Mouse (Mus musculus): ENCODE measurements around the gene Fcgr3. TPM values are rescaled to one million over a fixed set of nuclear protein-coding genes. Genes with fewer than 3 reads are reported as not detected.

Fcgr3 gene
- polyA plus RNA-seq (2012; ENCODE audit: low replicate concordance), result 1.6 and 2.1 TPM in 2 replicates

GRCm38 (mm10) chr1:171064491-171065242 lies at the start of gene Fcgr3:
Gene Fcgr3 (minus strand): TSS chr1:171064935.

DNA sequence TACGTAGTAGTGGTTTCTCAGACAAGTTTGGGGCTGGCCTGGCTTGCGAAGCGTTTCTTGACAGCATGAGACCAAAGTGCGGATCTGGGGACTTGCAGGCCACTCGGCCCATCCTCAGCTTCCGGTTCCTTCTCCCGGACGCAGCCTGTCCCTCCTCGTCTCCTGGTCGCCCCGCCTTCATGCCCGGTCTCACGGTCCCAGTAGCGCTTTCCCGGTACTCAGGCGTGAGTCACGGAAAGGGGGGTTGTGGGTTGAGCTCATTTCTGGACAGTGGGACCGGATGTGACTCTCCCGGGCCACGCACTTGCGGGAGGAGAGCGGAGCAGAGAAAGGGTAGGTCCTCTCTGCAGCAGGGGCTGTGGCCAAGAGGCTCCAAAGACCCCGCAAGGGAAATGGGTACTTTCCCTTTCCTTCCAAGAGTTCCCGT lies 49.2 kb upstream of the Fcgr3 start, which contains the start of gene Cfap126:
Gene Cfap126, plus strand, starts transcription at position 46 of the 427 bp plus-strand sequence.

GRCm38 (mm10) chr1:171018737-171019136 lies 46.0 kb downstream of the Fcgr3 start, which contains the start of gene Fcgr4:
Gene Fcgr4 (plus strand): TSS chr1:171018920.

Other genes starting within 250 kb of the Fcgr3 start
- gene Atf6, start 197.2 kb downstream of the Fcgr3 start, polyA plus RNA-seq (2012; ENCODE audit: low replicate concordance), result 1.0 and 2.8 TPM in 2 replicates
- 0.23 and 1.2 TPM in 2 replicates for gene Gm26620, start 179.9 kb downstream of the Fcgr3 start, polyA plus RNA-seq (2012; ENCODE audit: low replicate concordance)
- 7.4 and 8.8 TPM in 2 replicates for gene Dusp12, start 179.4 kb downstream of the Fcgr3 start, polyA plus RNA-seq (2012; ENCODE audit: low replicate concordance)
- gene Fcrlb, start 152.0 kb downstream of the Fcgr3 start, polyA plus RNA-seq (2012; ENCODE audit: low replicate concordance), result 0.18 and 0.23 TPM in 2 replicates
- 7.3 and 18.6 TPM in 2 replicates for gene Fcrla, start 137.4 kb downstream of the Fcgr3 start, polyA plus RNA-seq (2012; ENCODE audit: low replicate concordance)
- 0.93 and 7.7 TPM in 2 replicates for gene Fcgr2b, start 88.4 kb downstream of the Fcgr3 start, polyA plus RNA-seq (2012; ENCODE audit: low replicate concordance)
- 0.89 and 1.4 TPM in 2 replicates for gene Fcgr4, start 46.0 kb downstream of the Fcgr3 start, polyA plus RNA-seq (2012; ENCODE audit: low replicate concordance)
- gene Cfap126, start 49.0 kb upstream of the Fcgr3 start, polyA plus RNA-seq (2012; ENCODE audit: low replicate concordance), result 0.93 and 2.2 TPM in 2 replicates
- gene Sdhc, start 85.7 kb upstream of the Fcgr3 start, polyA plus RNA-seq (2012; ENCODE audit: low replicate concordance), result 3.4 and 36.9 TPM in 2 replicates
- not detected in 2 replicates for gene Mpz, start 85.8 kb upstream of the Fcgr3 start, polyA plus RNA-seq (2012; ENCODE audit: low replicate concordance)
- gene Pcp4l1, start 131.3 kb upstream of the Fcgr3 start, polyA plus RNA-seq (2012; ENCODE audit: low replicate concordance), result 0.62 and 0.98 TPM in 2 replicates
- not detected in 2 replicates for gene Nr1i3, start 149.0 kb upstream of the Fcgr3 start, polyA plus RNA-seq (2012; ENCODE audit: low replicate concordance)
- gene Tomm40l, start 157.6 kb upstream of the Fcgr3 start, polyA plus RNA-seq (2012; ENCODE audit: low replicate concordance), result 26.4 and 37.3 TPM in 2 replicates
- not detected in 2 replicates for gene Apoa2, start 160.1 kb upstream of the Fcgr3 start, polyA plus RNA-seq (2012; ENCODE audit: low replicate concordance)
- 4.7 and 8.4 TPM in 2 replicates for gene Fcer1g, start 169.4 kb upstream of the Fcgr3 start, polyA plus RNA-seq (2012; ENCODE audit: low replicate concordance)
- gene Adamts4, start 185.5 kb upstream of the Fcgr3 start, polyA plus RNA-seq (2012; ENCODE audit: low replicate concordance), result 0.84 and 2.4 TPM in 2 replicates
- gene Ndufs2, start 186.5 kb upstream of the Fcgr3 start, polyA plus RNA-seq (2012; ENCODE audit: low replicate concordance), result 38.4 and 41.1 TPM in 2 replicates
- gene B4galt3, start 205.4 kb upstream of the Fcgr3 start, polyA plus RNA-seq (2012; ENCODE audit: low replicate concordance), result 42.5 and 71.9 TPM in 2 replicates
- gene Ppox, start 216.3 kb upstream of the Fcgr3 start, polyA plus RNA-seq (2012; ENCODE audit: low replicate concordance), result 169 and 176 TPM in 2 replicates
- gene Usp21, start 223.1 kb upstream of the Fcgr3 start, polyA plus RNA-seq (2012; ENCODE audit: low replicate concordance), result 127 and 157 TPM in 2 replicates
- gene Ufc1, start 230.1 kb upstream of the Fcgr3 start, polyA plus RNA-seq (2012; ENCODE audit: low replicate concordance), result 14.2 and 23.6 TPM in 2 replicates

Data from leukemia stem cell, adult 10-12 weeks (primary cell).